Mouse (Mus musculus): Measurements from ENCODE around the gene Phf21a.

DNA sequence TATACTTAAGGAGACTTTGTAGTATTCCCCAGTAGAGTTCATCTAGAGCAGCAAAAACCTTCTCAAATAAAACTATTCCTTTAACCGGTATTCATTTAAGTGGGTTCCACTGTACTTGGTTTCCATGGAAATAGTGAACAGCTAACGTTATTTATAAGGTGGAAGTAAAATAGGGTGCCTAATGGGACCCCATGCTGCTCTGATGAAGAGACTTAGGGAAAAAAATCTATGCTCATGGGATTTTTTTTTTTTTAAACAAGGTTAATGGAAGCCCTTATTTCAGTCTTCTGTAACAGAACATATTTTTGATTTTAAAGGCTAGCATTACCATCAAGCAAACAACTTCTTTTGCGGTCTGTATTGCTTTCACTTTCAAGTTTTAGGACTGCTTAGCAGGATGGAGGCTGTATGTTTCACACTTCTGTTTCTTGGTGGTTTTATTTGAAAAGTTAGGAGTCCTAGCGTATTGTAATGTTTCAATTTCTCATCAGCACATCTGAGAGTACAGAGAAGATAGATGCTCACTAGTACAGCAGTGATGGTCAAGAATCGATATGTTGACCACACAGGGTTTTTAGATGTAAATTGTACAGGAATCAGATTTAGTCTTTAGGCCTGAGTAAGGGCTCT, 112.2 kb downstream of the Phf21a start:
- TF ChIP-seq CTCF (IDR thresholded peaks at IDR 0.05; ENCODE audit: extremely low read depth, insufficient read length, insufficient replicate concordance, low read depth, low read length) (no peak), POLR2A (IDR thresholded peaks at IDR 0.05; ENCODE audit: low read depth, low read length) (no peak)

Measured in small intestine, adult 2 months (tissue).